Mouse (Mus musculus) brain, embryonic 14.5 days (tissue): ENCODE results near the gene Plekha4. TPM values are rescaled to one million over a fixed set of nuclear protein-coding genes. Genes with fewer than 3 reads are reported as not detected.
A peak's percentile ranks its signal among the peaks of the same experiment; 100 is the strongest.
"Not testable (repeated sequence)": the region's sequence is repeated elsewhere in the genome, so short reads cannot be mapped to it uniquely, and the experiment has no call there.

ENCODE experiments used
- DNase-seq: peaks from one replicate; pipeline ENCODE4 v3.0.0-alpha.2; 2011; ENCODE audit warnings: low read depth
- CTCF ChIP-seq: fragments of 200-500 bp; IDR thresholded peaks from 2 replicates; pipeline ENCODE4 v1.5.1; 2012; ENCODE audit warnings: inconsistent platforms, mild to moderate bottlenecking, moderate library complexity, borderline replicate concordance; ENCODE audit not compliant: insufficient read depth, insufficient read length; ENCODE audit errors: extremely low read depth
- POLR2A ChIP-seq: fragments of 200-500 bp; IDR thresholded peaks from 2 replicates; pipeline ENCODE4 v1.6.1; 2012; ENCODE audit warnings: mild to moderate bottlenecking, inconsistent platforms, borderline replicate concordance; ENCODE audit not compliant: poor library complexity, insufficient read depth, insufficient read length, severe bottlenecking; ENCODE audit errors: extremely low read depth
- polyA plus RNA-seq: library from polyadenylated mRNA; depleted of rRNA; stranded (reverse); fragments of >200 nt; gene quantifications from 2 replicates; pipeline ENCODE4 v1.2.3, GENCODE M21; 2012

Plekha4 gene
- polyA plus RNA-seq, 1 experiment: 3.6 TPM

- no peak for DNase-seq
- TF ChIP-seq POLR2A (no peak), CTCF (no peak)
Measured at GRCm38 (mm10) chr7:45526474-45527120, 467 bp downstream of the Plekha4 start.

- DNase-seq: not testable (repeated sequence)
Measured at GRCm38 (mm10) chr7:45527169-45527568, 1.0 kb downstream of the Plekha4 start.

- TF ChIP-seq POLR2A (no peak), CTCF (no peak)
- no peak for DNase-seq
Measured at GRCm38 (mm10) chr7:45529461-45529860, 3.3 kb downstream of the Plekha4 start.

- DNase-seq: peak; percentile 21
- TF ChIP-seq CTCF (no peak), POLR2A (no peak)
Measured at GRCm38 (mm10) chr7:45530643-45531042, 4.5 kb downstream of the Plekha4 start.

- no peak for TF ChIP-seq CTCF
- no peak for TF ChIP-seq POLR2A
Measured at GRCm38 (mm10) chr7:45535676-45536075, 9.5 kb downstream of the Plekha4 start.

GRCm38 (mm10) chr7:45537602-45538001 lies 11.5 kb downstream of the Plekha4 start:
- DNase-seq: no peak
- no peak for TF ChIP-seq CTCF
- TF ChIP-seq POLR2A: no peak

More at GRCm38 (mm10) chr7:45535676-45536075, 9.5 kb downstream of the Plekha4 start:
- no peak for DNase-seq

- peak; percentile 90 for DNase-seq
- TF ChIP-seq POLR2A: no peak
- no peak for TF ChIP-seq CTCF
Measured at GRCm38 (mm10) chr7:45538163-45539041, 12.3 kb downstream of the Plekha4 start.

- no peak for DNase-seq
- no peak for TF ChIP-seq POLR2A
- no peak for TF ChIP-seq CTCF
Measured at GRCm38 (mm10) chr7:45539095-45539494, 13.0 kb downstream of the Plekha4 start.

- TF ChIP-seq POLR2A: no peak
- TF ChIP-seq CTCF: no peak
- no peak for DNase-seq
Measured at GRCm38 (mm10) chr7:45540213-45540612, 14.1 kb downstream of the Plekha4 start.

- TF ChIP-seq POLR2A: no peak
- peak; percentile 10; the same call in 1 of the 2 replicates for TF ChIP-seq CTCF
- DNase-seq: no peak
Measured at GRCm38 (mm10) chr7:45544525-45544924, 18.4 kb downstream of the Plekha4 start.

GRCm38 (mm10) chr7:45549641-45550436 lies 23.7 kb downstream of the Plekha4 start:
- TF ChIP-seq POLR2A (no peak), CTCF (no peak)
- DNase-seq: no peak
